Mouse (Mus musculus): ENCODE data around the gene Fbxw14. TPM values are rescaled to one million over a fixed set of nuclear protein-coding genes. Genes with fewer than 3 reads are reported as not detected.
"Not testable (repeated sequence)": the region's sequence is repeated elsewhere in the genome, so short reads cannot be mapped to it uniquely, and the experiment has no call there.

The Fbxw14 gene
- polyA plus RNA-seq (2012; ENCODE audit: insufficient read depth, insufficient read length, missing spikeins) = not detected in 2 replicates

GRCm38 (mm10) chr9:109287576-109287975, at the start of gene Fbxw14:
Gene Fbxw14, minus strand, starts transcription at chr9:109287676.
- H3K27ac ChIP-seq (replicated peaks; ENCODE audit: low read depth, low read length); H3K4me1 ChIP-seq (ENCODE audit: control insufficient read depth, insufficient read depth, insufficient read length, low read length); H3K4me3 ChIP-seq (ENCODE audit: insufficient read depth, low read depth, low read length): not testable (repeated sequence)

GRCm38 (mm10) chr9:109263041-109263440, 24.4 kb downstream of the Fbxw14 start:
- Histone ChIP-seq H3K4me1 (ENCODE audit: control insufficient read depth, insufficient read depth, insufficient read length, low read length) (no peaks in the 10 kb centered on the region), H3K27ac (replicated peaks; ENCODE audit: low read depth, low read length) (no peak overlapping the region), H3K4me3 (ENCODE audit: insufficient read depth, low read depth, low read length) (no peak overlapping the region)

GRCm38 (mm10) chr9:109234654-109235053, 52.8 kb downstream of the Fbxw14 start, which contains the start of gene Fbxw20:
Gene Fbxw20, minus strand, starts transcription at chr9:109234754.
- H3K4me3 ChIP-seq (ENCODE audit: insufficient read depth, low read depth, low read length) = no peak within 1 kb of the TSS
- H3K27ac ChIP-seq (replicated peaks; ENCODE audit: low read depth, low read length) = no peak within 1 kb of the TSS
- no peaks in the 10 kb centered on the region for H3K4me1 ChIP-seq (ENCODE audit: control insufficient read depth, insufficient read depth, insufficient read length, low read length)

Other genes with a start within 250 kb of the Fbxw14 start
- gene Shisa5, start 249.1 kb downstream of the Fbxw14 start, polyA plus RNA-seq (2012; ENCODE audit: insufficient read depth, insufficient read length, missing spikeins) = 30.4 and 48.6 TPM in 2 replicates
- 6.6 and 16.6 TPM in 2 replicates for gene Trex1, start 227.9 kb downstream of the Fbxw14 start, polyA plus RNA-seq (2012; ENCODE audit: insufficient read depth, insufficient read length, missing spikeins)
- 3.6 and 4.8 TPM in 2 replicates for gene Atrip, start 213.6 kb downstream of the Fbxw14 start, polyA plus RNA-seq (2012; ENCODE audit: insufficient read depth, insufficient read length, missing spikeins)
- gene Ccdc51, start 205.2 kb downstream of the Fbxw14 start, polyA plus RNA-seq (2012; ENCODE audit: insufficient read depth, insufficient read length, missing spikeins) = 10.8 and 14.4 TPM in 2 replicates
- gene Tma7, start 205.1 kb downstream of the Fbxw14 start, polyA plus RNA-seq (2012; ENCODE audit: insufficient read depth, insufficient read length, missing spikeins) = 232 and 572 TPM in 2 replicates
- gene Plxnb1, start 192.3 kb downstream of the Fbxw14 start, polyA plus RNA-seq (2012; ENCODE audit: insufficient read depth, insufficient read length, missing spikeins) = not detected in 2 replicates
- not detected in 2 replicates for gene Fbxw21, start 125.6 kb downstream of the Fbxw14 start, polyA plus RNA-seq (2012; ENCODE audit: insufficient read depth, insufficient read length, missing spikeins)
- not detected in 2 replicates for gene Fbxw13, start 91.7 kb downstream of the Fbxw14 start, polyA plus RNA-seq (2012; ENCODE audit: insufficient read depth, insufficient read length, missing spikeins)
- gene Fbxw20, start 52.9 kb downstream of the Fbxw14 start, polyA plus RNA-seq (2012; ENCODE audit: insufficient read depth, insufficient read length, missing spikeins) = not detected in 2 replicates
- not detected in 2 replicates for gene Fbxw28, start 52.0 kb upstream of the Fbxw14 start, polyA plus RNA-seq (2012; ENCODE audit: insufficient read depth, insufficient read length, missing spikeins)
- gene Fbxw22, start 116.6 kb upstream of the Fbxw14 start, polyA plus RNA-seq (2012; ENCODE audit: insufficient read depth, insufficient read length, missing spikeins) = not detected in 2 replicates
- not detected in 2 replicates for gene Fbxw16, start 161.5 kb upstream of the Fbxw14 start, polyA plus RNA-seq (2012; ENCODE audit: insufficient read depth, insufficient read length, missing spikeins)
- not detected in 2 replicates for gene Fbxw19, start 208.2 kb upstream of the Fbxw14 start, polyA plus RNA-seq (2012; ENCODE audit: insufficient read depth, insufficient read length, missing spikeins)

Data from brown adipose tissue, adult 24 weeks (tissue).